In the genomic region with DNA sequence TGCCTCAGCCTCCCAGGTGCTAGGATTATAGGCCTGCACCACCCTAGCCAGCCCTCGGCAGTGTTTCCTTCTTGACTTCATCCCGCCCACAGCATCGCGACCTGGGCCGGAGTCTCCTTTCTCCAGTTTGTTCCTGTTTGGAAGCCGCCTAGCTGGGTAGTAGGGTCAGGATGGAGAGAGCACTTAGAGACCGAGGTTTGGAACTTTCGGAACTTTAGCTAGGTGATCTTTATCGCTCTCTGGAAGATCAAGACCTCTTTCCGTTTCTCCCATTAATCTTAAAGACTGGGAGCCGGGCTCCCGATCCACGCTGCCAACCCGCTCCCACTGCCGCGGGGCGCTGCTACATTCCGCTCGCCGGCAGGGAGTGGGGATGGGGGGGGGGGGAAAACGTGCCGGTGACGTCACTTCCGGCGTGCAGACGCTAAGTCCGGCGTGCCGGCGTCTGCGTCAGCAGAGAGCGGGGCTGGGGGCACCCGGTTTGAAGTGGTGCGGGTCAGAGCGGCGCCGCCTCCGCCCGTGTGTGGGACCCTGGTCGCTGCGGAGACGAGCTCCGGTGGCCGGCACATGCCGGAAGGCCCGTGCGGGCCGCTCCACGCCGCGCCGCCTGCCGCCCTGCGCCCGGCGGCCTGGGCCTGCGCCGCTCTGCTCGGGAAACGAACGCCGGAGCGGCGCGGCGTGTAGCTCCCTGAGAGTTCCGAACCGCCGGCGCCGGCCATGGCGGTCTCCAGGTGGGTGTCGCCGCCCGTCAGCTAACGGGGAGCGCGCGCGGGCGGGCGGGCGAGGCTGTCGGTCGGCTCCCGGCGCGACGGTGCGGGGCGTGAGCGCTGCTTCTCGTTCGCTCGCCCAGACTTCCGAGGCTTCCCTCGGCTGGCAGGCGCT, we compare ENCODE assay signal across 8 mouse cellular contexts. TPM values are rescaled to one million over a fixed set of nuclear protein-coding genes. Genes with fewer than 3 reads are reported as not detected.
DNase-seq lines count a peak whose midpoint lies in the region; ATAC-seq lines count a peak whose summit lies in the region.

A gene (plus strand): TSS at position 409 of the 882 bp plus-strand sequence.

- peak within 1 kb of the TSS; percentile 96 for H3K27ac ChIP-seq in hindbrain, embryonic 10.5 days

- no peaks in the 10 kb centered on the region for H3K27me3 ChIP-seq in hindbrain, embryonic 10.5 days (ENCODE audit: insufficient read depth, poor library complexity, severe bottlenecking)

- peak; percentile 95 for DNase-seq in Muller cell, postnatal 12 days (ENCODE audit: inconsistent ontology term)
- peak; percentile 80 for DNase-seq in cerebellum, adult 9-10 months
- peak; percentile 95 for DNase-seq in hindbrain, embryonic 10.5 days (ENCODE audit: low spot score)
- peak; percentile 70 to 78 for DNase-seq in layer of hippocampus, postnatal 25 days (ENCODE audit: extremely low spot score in 1 of 2, low spot score in 1 of 2)
- peak; percentile 78 for DNase-seq in lung, postnatal 25 days (ENCODE audit: low spot score)
- DNase-seq in retina, postnatal 1 day, result peak; percentile 95
- peak; percentile 70 to 87 for DNase-seq in urinary bladder, adult 18-20 months (ENCODE audit: low spot score in 2 of 2)

- H3K9me3 ChIP-seq in hindbrain, embryonic 10.5 days, result no peaks in the 10 kb centered on the region

- H3K4me3 ChIP-seq in hindbrain, embryonic 10.5 days, result peak within 1 kb of the TSS; percentile 91

- peak; percentile 89 for ATAC-seq in frontal cortex, adult (ENCODE audit: low TSS enrichment)

- peaks cover 4% of the 10 kb centered on the region; the same call in 1 of the 2 replicates for H3K36me3 ChIP-seq in hindbrain, embryonic 10.5 days

- H3K4me1 ChIP-seq in hindbrain, embryonic 10.5 days (replicated peaks), result peaks cover 25% of the 10 kb centered on the region

- under 1% methylated on average over 98 of the region's 98 CpGs for WGBS in hindbrain, embryonic 10.5 days

RNA-seq across cellular contexts. Expression of the gene that starts here (rescaled TPM):
- polyA plus RNA-seq in hindbrain, embryonic 10.5 days (2016; fragmentation: Nextera tagmentation; extraction: Ambion mirVana), result 12.7 and 17.6 TPM in 2 replicates
- 10 to 100 TPM; 21.2 to 22.4 TPM for total RNA-seq in layer of hippocampus, postnatal 25 days (2021)

Comparison
In these comparisons a context has a peak if more than half of its experiments do, and no peak if none do; other contexts are left out.
1. Peak in every context shown above with its lines: DNase-seq, ATAC-seq, H3K4me3 ChIP-seq and H3K27ac ChIP-seq.